Mouse (Mus musculus): ENCODE measurements around the gene Naip2.
"Not testable (repeated sequence)": the region's sequence is repeated elsewhere in the genome, so short reads cannot be mapped to it uniquely, and the experiment has no call there.

Naip2 gene

GRCm38 (mm10) chr13:100201659-100202333 is at the start of gene Naip2:
Gene Naip2 (minus strand): TSS chr13:100202092.
- not testable (repeated sequence) for DNase-seq

- not testable (repeated sequence) for DNase-seq
Measured at GRCm38 (mm10) chr13:100246896-100247519, 45.1 kb upstream of the Naip2 start.

GRCm38 (mm10) chr13:100246223-100246622 is 44.3 kb upstream of the Naip2 start, which contains the start of gene Naip5:
Gene Naip5 (minus strand): TSS chr13:100246323.
- not testable (repeated sequence) for DNase-seq

- no peak for DNase-seq
Measured at GRCm38 (mm10) chr13:100243702-100244101, 41.8 kb upstream of the Naip2 start.

GRCm38 (mm10) chr13:100213683-100214082 is 11.8 kb upstream of the Naip2 start:
- DNase-seq = not testable (repeated sequence)

GRCm38 (mm10) chr13:100210540-100210939 is 8.6 kb upstream of the Naip2 start:
- peak; percentile 2 for DNase-seq

- DNase-seq = no peak
Measured at GRCm38 (mm10) chr13:100203319-100203718, 1.4 kb upstream of the Naip2 start.

GRCm38 (mm10) chr13:100200778-100201177 is 1.1 kb downstream of the Naip2 start:
- no peak for DNase-seq

- no peak for DNase-seq
Measured at GRCm38 (mm10) chr13:100195421-100195820, 6.5 kb downstream of the Naip2 start.

GRCm38 (mm10) chr13:100183111-100183510 is 18.8 kb downstream of the Naip2 start:
- DNase-seq = not testable (repeated sequence)

- not testable (repeated sequence) for DNase-seq
Measured at GRCm38 (mm10) chr13:100174360-100174759, 27.5 kb downstream of the Naip2 start.

- not testable (repeated sequence) for DNase-seq
Measured at GRCm38 (mm10) chr13:100166378-100166777, 35.5 kb downstream of the Naip2 start.

GRCm38 (mm10) chr13:100162467-100162866 is 39.4 kb downstream of the Naip2 start:
- not testable (repeated sequence) for DNase-seq

- not testable (repeated sequence) for DNase-seq
Measured at GRCm38 (mm10) chr13:100161171-100161870, 40.6 kb downstream of the Naip2 start.

- no peak for DNase-seq
Measured at GRCm38 (mm10) chr13:100156624-100157023, 45.3 kb downstream of the Naip2 start.

- DNase-seq = no peak
Measured at GRCm38 (mm10) chr13:100152659-100153058, 49.2 kb downstream of the Naip2 start.

- DNase-seq = no peak
Measured at GRCm38 (mm10) chr13:100141646-100142314, 60.1 kb downstream of the Naip2 start.

- DNase-seq = no peak
Measured at GRCm38 (mm10) chr13:100125258-100125643, 76.6 kb downstream of the Naip2 start.

GRCm38 (mm10) chr13:100124423-100125257 is 77.3 kb downstream of the Naip2 start, which contains the start of gene Smn1:
Gene Smn1 (plus strand): TSS chr13:100124852.
- DNase-seq = peak; percentile 87

- no peak for DNase-seq
Measured at GRCm38 (mm10) chr13:100123970-100124369, 77.9 kb downstream of the Naip2 start.

- no peak for DNase-seq
Measured at GRCm38 (mm10) chr13:100112218-100112972, 89.5 kb downstream of the Naip2 start.

Measured in thymus, postnatal 25 days (tissue).